Mouse (Mus musculus) forebrain, embryonic 10.5 days (tissue): ENCODE data around the gene Znhit1. TPM values are rescaled to one million over a fixed set of nuclear protein-coding genes. Genes with fewer than 3 reads are reported as not detected.
"Not testable (repeated sequence)": the region's sequence is repeated elsewhere in the genome, so short reads cannot be mapped to it uniquely, and the experiment has no call there.

Experiments used
- DNase-seq: peaks from one replicate; pipeline ENCODE4 v3.0.0-alpha.2; 2017; ENCODE audit warnings: low spot score; ENCODE audit errors: extremely low spot score
- H3K27ac ChIP-seq: fragments of 300-500 bp; sonication (generic); 2 replicates; pipeline ENCODE4 v1.5.1; 2016; ENCODE audit warnings: mild to moderate bottlenecking
- H3K27me3 ChIP-seq: fragments of 300-500 bp; sonication (generic); 2 replicates; pipeline ENCODE4 v1.6.1; 2016; ENCODE audit warnings: mild to moderate bottlenecking; ENCODE audit not compliant: poor library complexity, severe bottlenecking
- H3K36me3 ChIP-seq: fragments of 300-500 bp; sonication (generic); replicated peaks from 2 replicates; pipeline ENCODE4 v1.6.1; 2016; ENCODE audit warnings: mild to moderate bottlenecking, moderate library complexity
- H3K4me1 ChIP-seq: fragments of 300-500 bp; sonication (generic); 2 replicates; pipeline ENCODE4 v1.6.1; 2016
- H3K4me3 ChIP-seq: fragments of 300-500 bp; sonication (generic); 2 replicates; pipeline ENCODE4 v1.5.1; 2016; ENCODE audit warnings: mild to moderate bottlenecking, moderate library complexity
- H3K9me3 ChIP-seq: fragments of 300-500 bp; sonication (generic); 2 replicates; pipeline ENCODE4 v1.6.1; 2016; ENCODE audit warnings: mild to moderate bottlenecking, moderate library complexity
- WGBS: fragments of 180-500 bp; shearing (Covaris S2); methylation state at CpG from one replicate; pipeline ENCODE4 v1.1.7; 2016; 5-methylcytosine and 5-hydroxymethylcytosine counted together
- polyA plus RNA-seq: library from polyadenylated mRNA; unstranded; fragments of >200 nt; fragmentation: Nextera tagmentation; extraction: Ambion mirVana; gene quantifications from 2 replicates; pipeline ENCODE4 v1.2.1, GENCODE M21; 2016

Gene Znhit1
- polyA plus RNA-seq, 1 experiment from 2014 or later: 107 TPM

DNA sequence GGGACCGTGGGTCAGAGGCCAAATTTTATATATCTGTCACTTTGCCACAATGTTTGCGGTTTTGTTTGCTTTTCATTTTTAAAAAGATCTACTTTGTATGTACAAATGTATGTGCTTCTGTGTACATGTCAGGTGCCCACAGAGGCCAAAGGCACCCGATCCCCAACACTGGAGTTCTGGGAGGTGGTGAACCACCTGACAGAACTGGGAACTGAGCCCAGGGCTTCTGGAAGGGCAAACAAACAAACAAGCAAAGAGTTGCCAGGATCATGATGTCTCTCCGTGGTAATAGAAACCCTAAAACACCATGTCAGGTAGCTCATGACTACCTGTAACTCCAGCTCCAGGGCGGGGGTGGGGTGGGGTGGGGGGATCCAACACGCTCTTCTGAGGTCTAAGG lies 27.8 kb downstream of the Znhit1 start:
- peaks cover 70% of the 10 kb centered on the region for H3K36me3 ChIP-seq
- WGBS: 96% methylated on average over 6 of the region's 6 CpGs
- H3K27me3 ChIP-seq: no peaks in the 10 kb centered on the region
- peaks cover 22% of the 10 kb centered on the region for H3K4me1 ChIP-seq
- no peaks in the 10 kb centered on the region for H3K9me3 ChIP-seq
- H3K27ac ChIP-seq: no peak overlapping the region
- no peak for DNase-seq
- H3K4me3 ChIP-seq: no peak overlapping the region

- 84% methylated on average over 5 of the region's 5 CpGs for WGBS
- Histone ChIP-seq H3K4me1 (peaks cover 29% of the 10 kb centered on the region), H3K9me3 (no peaks in the 10 kb centered on the region), H3K27ac (no peak overlapping the region), H3K27me3 (no peaks in the 10 kb centered on the region), H3K36me3 (peaks cover 63% of the 10 kb centered on the region), H3K4me3 (no peak overlapping the region)
- DNase-seq: no peak
Observed at GRCm38 (mm10) chr5:136958991-136959605, 28.7 kb downstream of the Znhit1 start.

- no peak overlapping the region for H3K27ac ChIP-seq
- peaks cover 33% of the 10 kb centered on the region for H3K4me1 ChIP-seq
- DNase-seq: no peak
- H3K36me3 ChIP-seq: peaks cover 51% of the 10 kb centered on the region
- no peak overlapping the region for H3K4me3 ChIP-seq
- H3K9me3 ChIP-seq: no peaks in the 10 kb centered on the region
- H3K27me3 ChIP-seq: no peaks in the 10 kb centered on the region
- WGBS: 90% methylated on average over 1 of the region's 1 CpGs
Observed at GRCm38 (mm10) chr5:136957250-136957649, 30.6 kb downstream of the Znhit1 start.

DNA sequence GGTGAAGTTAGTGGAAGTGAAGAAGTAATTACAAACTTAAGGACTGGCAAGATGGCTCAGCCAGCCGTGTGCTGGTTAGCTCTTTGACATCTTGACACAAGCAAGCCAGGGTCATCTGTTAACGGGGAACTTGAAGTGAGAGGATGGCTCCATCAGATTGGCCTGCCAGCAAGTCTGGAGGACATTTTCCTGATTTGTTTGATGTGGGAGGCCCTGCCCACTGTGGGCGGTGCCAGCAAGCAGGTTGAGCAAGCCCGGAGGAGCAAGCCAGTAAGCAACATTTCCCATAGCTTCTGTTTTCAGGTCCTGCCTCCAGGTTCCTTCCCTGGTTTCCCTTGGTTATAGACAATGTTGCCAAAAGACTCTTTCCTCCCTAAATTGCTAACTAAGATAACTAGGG lies 32.2 kb downstream of the Znhit1 start:
- H3K4me1 ChIP-seq: peaks cover 21% of the 10 kb centered on the region
- no peak for DNase-seq
- H3K4me3 ChIP-seq: no peak overlapping the region
- WGBS: 88% methylated on average over 4 of the region's 4 CpGs
- H3K27me3 ChIP-seq: no peaks in the 10 kb centered on the region
- no peaks in the 10 kb centered on the region for H3K9me3 ChIP-seq
- no peak overlapping the region for H3K27ac ChIP-seq
- H3K36me3 ChIP-seq: peaks cover 48% of the 10 kb centered on the region

- H3K27me3 ChIP-seq: no peaks in the 10 kb centered on the region
- peak overlapping the region; percentile 86 for H3K27ac ChIP-seq
- H3K4me1 ChIP-seq: peaks cover 21% of the 10 kb centered on the region
- 3% methylated on average over 12 of the region's 12 CpGs for WGBS
- peaks cover 30% of the 10 kb centered on the region for H3K36me3 ChIP-seq
- DNase-seq: no peak
- peak overlapping the region; percentile 69 for H3K4me3 ChIP-seq
- H3K9me3 ChIP-seq: no peaks in the 10 kb centered on the region
Observed at GRCm38 (mm10) chr5:136953440-136953951, 34.3 kb downstream of the Znhit1 start.

- H3K27ac ChIP-seq: peak within 1 kb of the TSS; percentile 86
Observed at GRCm38 (mm10) chr5:136953015-136953414, 34.8 kb downstream of the Znhit1 start, which contains the start of gene Fis1. Fis1 (plus strand) TSS chr5:136953275.

DNA sequence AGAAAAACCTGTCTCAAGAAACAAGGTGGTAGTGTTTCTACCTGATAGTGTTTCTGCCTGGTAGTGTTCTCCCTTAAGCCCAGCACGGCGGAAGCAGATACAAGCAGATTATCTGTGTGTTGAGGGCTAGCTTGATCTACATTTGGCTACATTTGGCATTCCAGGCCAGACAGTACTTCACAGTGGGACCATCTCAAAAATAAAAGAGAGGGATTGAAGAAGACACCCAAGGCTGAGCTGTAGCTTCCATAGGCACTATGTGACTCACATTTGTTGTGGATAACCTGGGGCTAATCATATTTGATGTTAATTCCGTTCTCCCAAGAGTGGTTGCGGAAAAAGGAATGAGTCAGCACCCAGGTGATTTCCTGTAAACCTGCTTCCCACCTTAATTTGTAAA lies 35.7 kb downstream of the Znhit1 start:
- no peak overlapping the region for H3K27ac ChIP-seq
- WGBS: 81% methylated on average over 4 of the region's 4 CpGs
- peaks cover 21% of the 10 kb centered on the region for H3K4me1 ChIP-seq
- H3K9me3 ChIP-seq: no peaks in the 10 kb centered on the region
- H3K36me3 ChIP-seq: peaks cover 20% of the 10 kb centered on the region
- no peak for DNase-seq
- H3K27me3 ChIP-seq: no peaks in the 10 kb centered on the region
- peak overlapping the region; percentile 69; the same call in 1 of the 2 replicates for H3K4me3 ChIP-seq

More at GRCm38 (mm10) chr5:136953015-136953414, 34.8 kb downstream of the Znhit1 start, which contains the start of gene Fis1:
- peaks cover 21% of the 10 kb centered on the region for H3K4me1 ChIP-seq
- peak within 1 kb of the TSS; percentile 69 for H3K4me3 ChIP-seq
- WGBS: under 1% methylated on average over 23 of the region's 23 CpGs
- no peaks in the 10 kb centered on the region for H3K27me3 ChIP-seq
- no peaks in the 10 kb centered on the region for H3K9me3 ChIP-seq
- peaks cover 27% of the 10 kb centered on the region for H3K36me3 ChIP-seq
- DNase-seq: peak; percentile 98

GRCm38 (mm10) chr5:136950521-136950920 lies 37.3 kb downstream of the Znhit1 start:
- Histone ChIP-seq H3K9me3 (no peaks in the 10 kb centered on the region), H3K27ac (no peak overlapping the region), H3K4me1 (peaks cover 21% of the 10 kb centered on the region), H3K4me3 (no peak overlapping the region), H3K27me3 (no peaks in the 10 kb centered on the region), H3K36me3 (peaks cover 7% of the 10 kb centered on the region)
- 92% methylated on average over 6 of the region's 6 CpGs for WGBS
- no peak for DNase-seq

DNA sequence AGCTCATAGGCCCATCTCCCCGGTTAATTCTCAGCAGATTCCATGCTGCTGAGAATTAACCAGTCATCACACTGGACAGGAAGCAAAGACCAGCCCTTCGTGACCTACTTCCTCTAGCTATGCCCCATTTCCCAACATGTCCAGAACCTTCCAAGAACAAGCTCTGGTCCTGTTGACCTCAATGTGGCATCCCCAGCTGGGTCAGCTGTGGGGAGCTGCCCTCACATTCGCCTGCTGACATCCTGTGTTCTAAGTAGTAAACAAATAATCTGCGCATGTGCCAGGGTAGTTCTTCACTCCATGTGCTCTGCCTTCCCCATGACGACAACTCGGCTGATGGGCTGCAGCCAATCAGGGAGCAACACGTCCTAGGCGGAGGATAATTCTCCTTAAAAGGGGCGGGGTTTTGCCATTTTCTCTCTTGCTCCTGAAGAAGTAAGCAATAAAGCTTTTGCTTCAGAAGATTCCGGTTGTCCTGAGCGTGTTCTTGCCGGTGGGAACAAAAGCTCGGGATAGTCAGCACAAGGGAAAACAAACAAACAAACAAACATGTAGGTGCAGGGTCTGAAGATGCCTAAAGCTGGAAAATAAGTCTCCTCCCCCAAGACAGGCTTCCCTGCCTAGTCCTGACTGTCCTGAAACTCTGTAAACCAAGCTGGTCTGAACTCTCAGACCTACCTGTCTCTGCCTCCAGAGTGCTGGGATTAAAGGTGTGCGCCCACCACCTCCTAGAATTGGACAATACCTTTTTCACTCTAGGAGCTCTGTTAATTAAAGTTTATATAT lies 38.1 kb downstream of the Znhit1 start:
- H3K4me1 ChIP-seq: peaks cover 20% of the 10 kb centered on the region
- not testable (repeated sequence) for H3K4me3 ChIP-seq, H3K27me3 ChIP-seq, H3K27ac ChIP-seq, H3K36me3 ChIP-seq, DNase-seq, H3K9me3 ChIP-seq
- WGBS: 91% methylated on average over 14 of the region's 14 CpGs

GRCm38 (mm10) chr5:136947874-136948273 lies 39.9 kb downstream of the Znhit1 start:
- no peak overlapping the region for H3K4me3 ChIP-seq
- no peak overlapping the region for H3K27ac ChIP-seq
- H3K36me3 ChIP-seq: no peaks in the 10 kb centered on the region
- no peaks in the 10 kb centered on the region for H3K27me3 ChIP-seq
- DNase-seq: no peak
- peaks cover 7% of the 10 kb centered on the region for H3K4me1 ChIP-seq
- H3K9me3 ChIP-seq: no peaks in the 10 kb centered on the region

GRCm38 (mm10) chr5:136945084-136945483 lies 42.7 kb downstream of the Znhit1 start:
- H3K27ac ChIP-seq: no peak overlapping the region
- H3K36me3 ChIP-seq: no peaks in the 10 kb centered on the region
- H3K9me3 ChIP-seq: no peaks in the 10 kb centered on the region
- WGBS: 83% methylated on average over 12 of the region's 12 CpGs
- no peaks in the 10 kb centered on the region for H3K27me3 ChIP-seq
- H3K4me1 ChIP-seq: peaks cover 7% of the 10 kb centered on the region
- no peak for DNase-seq
- no peak overlapping the region for H3K4me3 ChIP-seq

GRCm38 (mm10) chr5:136943382-136943781 lies 44.4 kb downstream of the Znhit1 start:
- H3K4me1 ChIP-seq: peaks cover 7% of the 10 kb centered on the region
- no peak for DNase-seq
- H3K36me3 ChIP-seq: no peaks in the 10 kb centered on the region
- H3K4me3 ChIP-seq: no peak overlapping the region
- no peaks in the 10 kb centered on the region for H3K27me3 ChIP-seq
- no peak overlapping the region for H3K27ac ChIP-seq
- 80% methylated on average over 2 of the region's 2 CpGs for WGBS
- H3K9me3 ChIP-seq: 0 out of 2 replicates have a peak, but pooled peaks cover 2% of the 10 kb centered on the region

DNA sequence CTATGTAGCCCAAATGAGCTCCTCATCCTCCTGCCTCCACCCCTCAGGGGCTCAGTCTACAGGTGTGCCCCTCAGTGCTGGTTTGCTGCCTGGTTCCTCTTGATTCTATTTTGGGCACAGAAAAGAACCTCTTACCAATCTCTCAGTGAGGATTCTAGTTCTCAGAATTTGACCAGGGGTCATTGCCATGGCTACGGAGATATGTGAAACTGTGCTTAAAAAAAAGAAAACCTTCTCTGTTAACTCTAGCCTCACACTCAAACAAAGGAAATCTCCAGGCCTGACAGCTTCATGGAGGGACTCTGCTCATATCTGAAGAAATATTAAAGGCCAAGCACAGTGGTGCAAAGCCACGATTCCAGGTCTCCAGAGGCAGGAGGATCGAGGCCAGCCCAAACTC lies 45.0 kb downstream of the Znhit1 start:
- Histone ChIP-seq H3K27me3 (no peaks in the 10 kb centered on the region), H3K4me3 (no peak overlapping the region), H3K27ac (no peak overlapping the region), H3K9me3 (0 out of 2 replicates have a peak, but pooled peaks cover 2% of the 10 kb centered on the region), H3K36me3 (no peaks in the 10 kb centered on the region), H3K4me1 (peaks cover 7% of the 10 kb centered on the region)
- no peak for DNase-seq
- WGBS: 83% methylated on average over 3 of the region's 3 CpGs
